Mouse (Mus musculus) myocyte (in vitro differentiated cells): ENCODE data around the gene Olfr221. TPM values are rescaled to one million over a fixed set of nuclear protein-coding genes. Genes with fewer than 3 reads are reported as not detected.

Experiments
- H3K27me3 ChIP-seq: one replicate; pipeline ENCODE4 v1.6.1; 2011; ENCODE audit not compliant: control insufficient read depth, insufficient read depth, insufficient read length
- H3K36me3 ChIP-seq: one replicate; pipeline ENCODE4 v1.6.1; 2011; ENCODE audit not compliant: control insufficient read depth, insufficient read depth
- H3K4me2 ChIP-seq: one replicate; pipeline ENCODE4 v1.6.1; 2011; ENCODE audit warnings: low read depth, control low read depth
- H3K4me3 ChIP-seq: one replicate; pipeline ENCODE4 v1.5.1; 2011; ENCODE audit warnings: mild to moderate bottlenecking, control low read depth, moderate library complexity
- H3K79me2 ChIP-seq: one replicate; pipeline ENCODE4 v1.6.1; 2011; ENCODE audit not compliant: control insufficient read depth, insufficient read depth
- H3ac ChIP-seq: one replicate; pipeline ENCODE4 v1.6.1; 2011; ENCODE audit not compliant: control insufficient read depth, insufficient read length
- CEBPB ChIP-seq: IDR thresholded peaks from 2 replicates; pipeline ENCODE4 v1.6.1; 2011; ENCODE audit warnings: mild to moderate bottlenecking, moderate library complexity; ENCODE audit not compliant: poor library complexity, insufficient read depth, severe bottlenecking
- E2F4 ChIP-seq: IDR thresholded peaks from one replicate; pipeline ENCODE4 v1.6.1; 2011; ENCODE audit warnings: mild to moderate bottlenecking, control low read depth, moderate library complexity; ENCODE audit not compliant: insufficient read depth
- MAX ChIP-seq: IDR thresholded peaks from one replicate; pipeline ENCODE4 v1.6.1; 2011; ENCODE audit warnings: low read depth, mild to moderate bottlenecking, control low read depth
- MYOD1 ChIP-seq, 3 experiments: IDR thresholded peaks; one replicate each; pipeline ENCODE4 v1.6.1; 2011; ENCODE audit warnings: control low read depth in 2 of 3, low read depth in 2 of 3, mild to moderate bottlenecking in 2 of 3, moderate library complexity in 1 of 3; ENCODE audit not compliant: insufficient read length in 2 of 3, control insufficient read depth in 1 of 3
- MYOG ChIP-seq, 3 experiments: IDR thresholded peaks; one replicate each; pipeline ENCODE4 v1.6.1; 2011; ENCODE audit warnings: control low read depth in 2 of 3, low read depth in 2 of 3, mild to moderate bottlenecking in 2 of 3; ENCODE audit not compliant: insufficient read length in 2 of 3, control insufficient read depth in 1 of 3, insufficient read depth in 1 of 3
- POLR2A ChIP-seq: IDR thresholded peaks from one replicate; pipeline ENCODE4 v1.6.1; 2011; ENCODE audit warnings: low read depth, mild to moderate bottlenecking, control low read depth, moderate library complexity; ENCODE audit not compliant: insufficient read length
- POLR2AphosphoS2 ChIP-seq: IDR thresholded peaks from one replicate; pipeline ENCODE4 v1.6.1; 2011; ENCODE audit warnings: low read depth, control low read depth; ENCODE audit not compliant: insufficient read length
- REST ChIP-seq: IDR thresholded peaks from one replicate; pipeline ENCODE4 v1.6.1; 2011; ENCODE audit warnings: mild to moderate bottlenecking, control low read depth, moderate library complexity; ENCODE audit not compliant: insufficient read depth, insufficient read length
- SRF ChIP-seq: IDR thresholded peaks from one replicate; pipeline ENCODE4 v1.6.1; 2011; ENCODE audit warnings: low read depth; ENCODE audit not compliant: control insufficient read depth, insufficient read length
- TCF12 ChIP-seq: IDR thresholded peaks from one replicate; pipeline ENCODE4 v1.6.1; 2011; ENCODE audit warnings: mild to moderate bottlenecking, control low read depth; ENCODE audit not compliant: poor library complexity, insufficient read depth, severe bottlenecking
- TCF3 ChIP-seq: IDR thresholded peaks from one replicate; pipeline ENCODE4 v1.6.1; 2011; ENCODE audit warnings: low read depth, control low read depth; ENCODE audit not compliant: insufficient read length
- USF1 ChIP-seq: IDR thresholded peaks from one replicate; pipeline ENCODE4 v1.6.1; 2011; ENCODE audit warnings: low read depth, mild to moderate bottlenecking, control low read depth, moderate library complexity
- polyA plus RNA-seq: library from polyadenylated mRNA; unstranded; fragments of >200 nt; fragmentation: generic; extraction: Trizol; gene quantifications from one replicate; pipeline ENCODE4 v1.2.1, GENCODE M21; 2012; ENCODE audit warnings: missing spikeins

The Olfr221 gene
- polyA plus RNA-seq, 1 experiment = not detected

- peak overlapping the region; percentile 53 for H3K4me3 ChIP-seq
- H3K4me2 ChIP-seq = peak overlapping the region; percentile 93
- peak overlapping the region; percentile 82 for H3ac ChIP-seq
- no peaks in the 10 kb centered on the region for H3K79me2 ChIP-seq
- no peaks in the 10 kb centered on the region for H3K36me3 ChIP-seq
- H3K27me3 ChIP-seq = no peaks in the 10 kb centered on the region
- peak; percentile 73 for TF ChIP-seq POLR2A
- no peak for TF ChIP-seq REST
- peak; percentile 3 for TF ChIP-seq E2F4
- peak; percentile 60 for TF ChIP-seq POLR2AphosphoS2
- TF ChIP-seq MYOG (IDR thresholded peaks at IDR 0.05; ENCODE audit: control insufficient read depth in 1 of 3, insufficient read depth in 1 of 3, insufficient read length in 2 of 3, low read depth in 2 of 3) = peak in 1 of 3 experiments; percentile 6
- peak in 2 of 3 experiments; percentile 5 to 21 for TF ChIP-seq MYOD1 (IDR thresholded peaks at IDR 0.05; ENCODE audit: control insufficient read depth in 1 of 3, insufficient read length in 2 of 3, low read depth in 2 of 3)
- peak; percentile 91 for TF ChIP-seq USF1
- TF ChIP-seq MAX = no peak
These were observed 22.5 kb downstream of the Olfr221 start for GRCm38 (mm10) chr14:52019590-52020340.

- no peaks in the 10 kb centered on the region for H3K27me3 ChIP-seq
- peak overlapping the region; percentile 53 for H3K4me3 ChIP-seq
- peak overlapping the region; percentile 82 for H3ac ChIP-seq
- H3K79me2 ChIP-seq = no peaks in the 10 kb centered on the region
- peak overlapping the region; percentile 84 for H3K4me2 ChIP-seq
- H3K36me3 ChIP-seq = no peaks in the 10 kb centered on the region
- no peak for TF ChIP-seq E2F4
- no peak for TF ChIP-seq MYOG (IDR thresholded peaks at IDR 0.05; ENCODE audit: control insufficient read depth in 1 of 3, insufficient read depth in 1 of 3, insufficient read length in 2 of 3, low read depth in 2 of 3)
- TF ChIP-seq CEBPB = no peak
- peak in 1 of 3 experiments; percentile 49 for TF ChIP-seq MYOD1 (IDR thresholded peaks at IDR 0.05; ENCODE audit: control insufficient read depth in 1 of 3, insufficient read length in 2 of 3, low read depth in 2 of 3)
- TF ChIP-seq TCF12 = no peak
- no peak for TF ChIP-seq POLR2A
- TF ChIP-seq SRF = no peak
These were observed 23.1 kb downstream of the Olfr221 start for GRCm38 (mm10) chr14:52019051-52019589.

GRCm38 (mm10) chr14:52018248-52019050, 23.8 kb downstream of the Olfr221 start:
- Histone ChIP-seq H3ac (no peak overlapping the region), H3K36me3 (no peaks in the 10 kb centered on the region), H3K27me3 (no peaks in the 10 kb centered on the region), H3K4me2 (peak overlapping the region; percentile 84), H3K4me3 (peak overlapping the region; percentile 53), H3K79me2 (no peaks in the 10 kb centered on the region)
- TF ChIP-seq POLR2AphosphoS2 = no peak
- no peak for TF ChIP-seq TCF3
- no peak for TF ChIP-seq MYOG (IDR thresholded peaks at IDR 0.05; ENCODE audit: control insufficient read depth in 1 of 3, insufficient read depth in 1 of 3, insufficient read length in 2 of 3, low read depth in 2 of 3)
- no peak for TF ChIP-seq TCF12
- no peak for TF ChIP-seq USF1
- no peak for TF ChIP-seq POLR2A
- TF ChIP-seq E2F4 = no peak

GRCm38 (mm10) chr14:52017662-52018061, 24.6 kb downstream of the Olfr221 start:
- Histone ChIP-seq H3K27me3 (no peaks in the 10 kb centered on the region), H3K36me3 (no peaks in the 10 kb centered on the region), H3ac (no peak overlapping the region), H3K4me2 (no peak overlapping the region), H3K4me3 (no peak overlapping the region), H3K79me2 (no peaks in the 10 kb centered on the region)
- TF ChIP-seq REST (no peak), TCF3 (no peak), SRF (no peak), TCF12 (no peak), POLR2A (no peak), CEBPB (no peak), E2F4 (no peak), POLR2AphosphoS2 (no peak), USF1 (no peak), MAX (no peak), MYOD1 (IDR thresholded peaks at IDR 0.05; ENCODE audit: control insufficient read depth in 1 of 3, insufficient read length in 2 of 3, low read depth in 2 of 3) (no peak), MYOG (IDR thresholded peaks at IDR 0.05; ENCODE audit: control insufficient read depth in 1 of 3, insufficient read depth in 1 of 3, insufficient read length in 2 of 3, low read depth in 2 of 3) (no peak)
